Mouse (Mus musculus): ENCODE results near the gene Myo1e. TPM values are rescaled to one million over a fixed set of nuclear protein-coding genes. Genes with fewer than 3 reads are reported as not detected.

Myo1e gene
- polyA plus RNA-seq, 1 experiment from 2014 or later: 17.0 TPM

GRCm38 (mm10) chr9:70301598-70301997 lies 94.4 kb downstream of the Myo1e start:
- Histone ChIP-seq H3K27ac (no peak overlapping the region), H3K4me2 (ENCODE audit: low read length) (no peak overlapping the region), H3K4me1 (replicated peaks; ENCODE audit: insufficient read depth, low read length) (no peaks in the 10 kb centered on the region), H3K4me3 (replicated peaks; ENCODE audit: low read depth, low read length) (no peak overlapping the region), H3K9me3 (replicated peaks; ENCODE audit: low read length) (no peaks in the 10 kb centered on the region), H3K36me3 (ENCODE audit: insufficient read depth, low read length) (peaks cover 21% of the 10 kb centered on the region; the same call in 1 of the 2 replicates), H3K9ac (ENCODE audit: low read depth, low read length) (no peak overlapping the region), H3K27me3 (ENCODE audit: insufficient read depth, low read length) (no peaks in the 10 kb centered on the region)
- TF ChIP-seq CTCF (IDR thresholded peaks at IDR 0.05; ENCODE audit: low read depth): no peak
- ATAC-seq (replicated peaks; ENCODE audit: low FRiP score, low read depth) (no peak), DNase-seq (ENCODE audit: low spot score) (no peak)
- WGBS: 96% methylated on average over 6 of the region's 6 CpGs

- Histone ChIP-seq H3K36me3 (ENCODE audit: insufficient read depth, low read length) (peaks cover 17% of the 10 kb centered on the region; the same call in 1 of the 2 replicates), H3K4me1 (replicated peaks; ENCODE audit: insufficient read depth, low read length) (no peaks in the 10 kb centered on the region), H3K9ac (ENCODE audit: low read depth, low read length) (no peak overlapping the region), H3K4me2 (ENCODE audit: low read length) (no peak overlapping the region), H3K27ac (no peak overlapping the region), H3K9me3 (replicated peaks; ENCODE audit: low read length) (no peaks in the 10 kb centered on the region), H3K27me3 (ENCODE audit: insufficient read depth, low read length) (no peaks in the 10 kb centered on the region), H3K4me3 (replicated peaks; ENCODE audit: low read depth, low read length) (no peak overlapping the region)
- ATAC-seq (replicated peaks; ENCODE audit: low FRiP score, low read depth) (no peak), DNase-seq (ENCODE audit: low spot score) (no peak)
- TF ChIP-seq CTCF (IDR thresholded peaks at IDR 0.05; ENCODE audit: low read depth): no peak
- WGBS: 91% methylated on average over 8 of the region's 8 CpGs
These were observed 97.8 kb downstream of the Myo1e start for GRCm38 (mm10) chr9:70304901-70305300.

- ATAC-seq (replicated peaks; ENCODE audit: low FRiP score, low read depth) (no peak), DNase-seq (ENCODE audit: low spot score) (no peak)
- no peak for TF ChIP-seq CTCF (IDR thresholded peaks at IDR 0.05; ENCODE audit: low read depth)
- no peak overlapping the region for H3K4me2 ChIP-seq (ENCODE audit: low read length)
- 70% methylated on average over 1 of the region's 1 CpGs for WGBS
- H3K27me3 ChIP-seq (ENCODE audit: insufficient read depth, low read length): no peaks in the 10 kb centered on the region
- no peak overlapping the region for H3K27ac ChIP-seq
- H3K4me3 ChIP-seq (replicated peaks; ENCODE audit: low read depth, low read length): no peak overlapping the region
- H3K36me3 ChIP-seq (ENCODE audit: insufficient read depth, low read length): 0 out of 2 replicates have a peak, but pooled peaks cover 3% of the 10 kb centered on the region
- no peaks in the 10 kb centered on the region for H3K4me1 ChIP-seq (replicated peaks; ENCODE audit: insufficient read depth, low read length)
- H3K9me3 ChIP-seq (replicated peaks; ENCODE audit: low read length): no peaks in the 10 kb centered on the region
- H3K9ac ChIP-seq (ENCODE audit: low read depth, low read length): no peak overlapping the region
These were observed 102.9 kb downstream of the Myo1e start for GRCm38 (mm10) chr9:70310046-70310445.

GRCm38 (mm10) chr9:70314019-70314418 lies 106.9 kb downstream of the Myo1e start:
- Histone ChIP-seq H3K9ac (ENCODE audit: low read depth, low read length) (no peak overlapping the region), H3K4me2 (ENCODE audit: low read length) (no peak overlapping the region), H3K4me1 (replicated peaks; ENCODE audit: insufficient read depth, low read length) (no peaks in the 10 kb centered on the region), H3K36me3 (ENCODE audit: insufficient read depth, low read length) (0 out of 2 replicates have a peak, but pooled peaks cover 3% of the 10 kb centered on the region), H3K27ac (no peak overlapping the region), H3K4me3 (replicated peaks; ENCODE audit: low read depth, low read length) (no peak overlapping the region), H3K27me3 (ENCODE audit: insufficient read depth, low read length) (no peaks in the 10 kb centered on the region), H3K9me3 (replicated peaks; ENCODE audit: low read length) (no peaks in the 10 kb centered on the region)
- no peak for ATAC-seq (replicated peaks; ENCODE audit: low FRiP score, low read depth)
- TF ChIP-seq CTCF (IDR thresholded peaks at IDR 0.05; ENCODE audit: low read depth): peak; percentile 40; the same call in 1 of the 2 replicates
- no peak for DNase-seq (ENCODE audit: low spot score)
- WGBS: 96% methylated on average over 1 of the region's 1 CpGs

GRCm38 (mm10) chr9:70315130-70315529 lies 108.0 kb downstream of the Myo1e start:
- Histone ChIP-seq H3K9me3 (replicated peaks; ENCODE audit: low read length) (no peaks in the 10 kb centered on the region), H3K27ac (no peak overlapping the region), H3K9ac (ENCODE audit: low read depth, low read length) (no peak overlapping the region), H3K4me3 (replicated peaks; ENCODE audit: low read depth, low read length) (no peak overlapping the region), H3K27me3 (ENCODE audit: insufficient read depth, low read length) (no peaks in the 10 kb centered on the region), H3K4me1 (replicated peaks; ENCODE audit: insufficient read depth, low read length) (no peaks in the 10 kb centered on the region), H3K36me3 (ENCODE audit: insufficient read depth, low read length) (0 out of 2 replicates have a peak, but pooled peaks cover 3% of the 10 kb centered on the region), H3K4me2 (ENCODE audit: low read length) (no peak overlapping the region)
- 54% methylated on average over 4 of the region's 4 CpGs for WGBS
- ATAC-seq (replicated peaks; ENCODE audit: low FRiP score, low read depth) (no peak), DNase-seq (ENCODE audit: low spot score) (no peak)
- no peak for TF ChIP-seq CTCF (IDR thresholded peaks at IDR 0.05; ENCODE audit: low read depth)

- 35% methylated on average over 3 of the region's 3 CpGs for WGBS
- peak; percentile 46 for DNase-seq (ENCODE audit: low spot score)
- Histone ChIP-seq H3K4me2 (ENCODE audit: low read length) (no peak overlapping the region), H3K27me3 (ENCODE audit: insufficient read depth, low read length) (no peaks in the 10 kb centered on the region), H3K9me3 (replicated peaks; ENCODE audit: low read length) (no peaks in the 10 kb centered on the region), H3K36me3 (ENCODE audit: insufficient read depth, low read length) (peaks cover 8% of the 10 kb centered on the region; the same call in 1 of the 2 replicates), H3K4me3 (replicated peaks; ENCODE audit: low read depth, low read length) (no peak overlapping the region), H3K4me1 (replicated peaks; ENCODE audit: insufficient read depth, low read length) (peaks cover 4% of the 10 kb centered on the region; the same call in 1 of the 2 replicates), H3K27ac (no peak overlapping the region), H3K9ac (ENCODE audit: low read depth, low read length) (no peak overlapping the region)
- no peak for TF ChIP-seq CTCF (IDR thresholded peaks at IDR 0.05; ENCODE audit: low read depth)
- ATAC-seq (replicated peaks; ENCODE audit: low FRiP score, low read depth): peak; percentile 72
These were observed 111.5 kb downstream of the Myo1e start for GRCm38 (mm10) chr9:70318601-70319000.

- Histone ChIP-seq H3K27me3 (ENCODE audit: insufficient read depth, low read length) (no peaks in the 10 kb centered on the region), H3K4me2 (ENCODE audit: low read length) (no peak overlapping the region), H3K36me3 (ENCODE audit: insufficient read depth, low read length) (peaks cover 22% of the 10 kb centered on the region; the same call in 1 of the 2 replicates), H3K9ac (ENCODE audit: low read depth, low read length) (no peak overlapping the region), H3K4me3 (replicated peaks; ENCODE audit: low read depth, low read length) (no peak overlapping the region), H3K4me1 (replicated peaks; ENCODE audit: insufficient read depth, low read length) (peaks cover 4% of the 10 kb centered on the region; the same call in 1 of the 2 replicates), H3K9me3 (replicated peaks; ENCODE audit: low read length) (no peaks in the 10 kb centered on the region), H3K27ac (no peak overlapping the region)
- TF ChIP-seq CTCF (IDR thresholded peaks at IDR 0.05; ENCODE audit: low read depth): peak; percentile 40; the same call in 1 of the 2 replicates
- DNase-seq (ENCODE audit: low spot score): no peak
- WGBS: 87% methylated on average over 4 of the region's 4 CpGs
- ATAC-seq (replicated peaks; ENCODE audit: low FRiP score, low read depth): no peak
These were observed 117.2 kb downstream of the Myo1e start for GRCm38 (mm10) chr9:70324336-70324735.
